Mouse (Mus musculus): Measurements from ENCODE around the gene Gm15130. TPM values are rescaled to one million over a fixed set of nuclear protein-coding genes. Genes with fewer than 3 reads are reported as not detected.

Gm15130 gene
- not detected in 2 replicates for polyA plus RNA-seq (2012; rRNA removed)

DNA sequence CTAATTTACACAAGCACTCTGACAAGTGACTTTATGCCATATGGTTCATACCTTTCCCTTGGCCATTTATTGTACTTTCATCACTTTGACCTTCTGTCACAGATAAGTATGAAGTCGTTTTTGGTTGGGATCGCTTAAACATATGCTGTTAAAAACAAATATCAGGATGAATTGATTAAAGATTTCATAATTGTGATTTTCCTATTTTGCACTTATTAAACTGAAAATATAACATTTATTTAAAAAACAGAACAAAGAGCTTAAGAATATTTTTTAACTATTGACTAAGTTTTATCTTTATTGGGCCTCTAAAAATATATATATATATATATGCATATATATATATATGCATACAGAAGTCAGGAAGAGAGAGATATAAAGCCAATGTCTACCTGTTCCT, at the start of gene Gm15130:
Gene Gm15130, minus strand, starts transcription at position 101 of the 400 bp plus-strand sequence.
- Histone ChIP-seq H3K27ac (ENCODE audit: insufficient read depth, low read length) (no peak within 1 kb of the TSS), H3K4me1 (ENCODE audit: control insufficient read depth, insufficient read depth, insufficient read length) (no peaks in the 10 kb centered on the region), H3K4me3 (ENCODE audit: extremely low read depth, insufficient read depth, insufficient read length) (no peak within 1 kb of the TSS), H3K36me3 (ENCODE audit: control insufficient read depth, insufficient read depth, low read length) (no peaks in the 10 kb centered on the region), H3K27me3 (ENCODE audit: control insufficient read depth, insufficient read depth, low read length) (no peaks in the 10 kb centered on the region)
- 73% methylated on average over 2 of the region's 2 CpGs for WGBS
- no peak for DNase-seq (ENCODE audit: low read depth in 1 of 2, low spot score in 2 of 2)
- TF ChIP-seq CTCF (IDR thresholded peaks at IDR 0.05; ENCODE audit: extremely low read depth, insufficient read depth, insufficient read length, insufficient replicate concordance) (no peak), POLR2A (IDR thresholded peaks at IDR 0.05; ENCODE audit: low read depth, low read length) (no peak)

DNA sequence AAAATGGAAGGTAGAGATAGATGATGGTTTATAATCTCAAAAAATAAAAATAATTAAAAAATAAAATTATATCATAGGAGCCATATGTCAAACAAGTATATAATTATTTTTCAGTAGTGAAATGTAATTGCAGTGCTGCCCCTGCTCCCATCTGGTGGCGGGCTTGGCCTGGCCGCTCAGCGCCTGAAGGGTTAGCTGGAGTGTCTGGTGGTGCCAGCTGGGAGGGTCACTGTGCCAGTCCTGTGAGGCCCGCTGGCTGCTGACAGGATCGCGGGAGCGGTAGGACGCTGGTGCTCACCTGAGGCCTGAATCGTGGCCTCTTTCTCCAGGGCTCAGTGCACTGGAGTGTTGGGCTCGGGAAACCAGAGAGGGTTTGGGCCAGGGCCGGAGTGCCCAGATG, 29.3 kb upstream of the Gm15130 start:
- Histone ChIP-seq H3K36me3 (ENCODE audit: control insufficient read depth, insufficient read depth, low read length) (no peaks in the 10 kb centered on the region), H3K27me3 (ENCODE audit: control insufficient read depth, insufficient read depth, low read length) (no peaks in the 10 kb centered on the region), H3K4me1 (ENCODE audit: control insufficient read depth, insufficient read depth, insufficient read length) (no peaks in the 10 kb centered on the region), H3K27ac (ENCODE audit: insufficient read depth, low read length) (no peak overlapping the region), H3K4me3 (ENCODE audit: extremely low read depth, insufficient read depth, insufficient read length) (no peak overlapping the region)
- no peak for DNase-seq (ENCODE audit: low read depth in 1 of 2, low spot score in 2 of 2)
- TF ChIP-seq CTCF (IDR thresholded peaks at IDR 0.05; ENCODE audit: extremely low read depth, insufficient read depth, insufficient read length, insufficient replicate concordance) (no peak), POLR2A (IDR thresholded peaks at IDR 0.05; ENCODE audit: low read depth, low read length) (no peak)
- WGBS: 93% methylated on average over 11 of the region's 11 CpGs

DNA sequence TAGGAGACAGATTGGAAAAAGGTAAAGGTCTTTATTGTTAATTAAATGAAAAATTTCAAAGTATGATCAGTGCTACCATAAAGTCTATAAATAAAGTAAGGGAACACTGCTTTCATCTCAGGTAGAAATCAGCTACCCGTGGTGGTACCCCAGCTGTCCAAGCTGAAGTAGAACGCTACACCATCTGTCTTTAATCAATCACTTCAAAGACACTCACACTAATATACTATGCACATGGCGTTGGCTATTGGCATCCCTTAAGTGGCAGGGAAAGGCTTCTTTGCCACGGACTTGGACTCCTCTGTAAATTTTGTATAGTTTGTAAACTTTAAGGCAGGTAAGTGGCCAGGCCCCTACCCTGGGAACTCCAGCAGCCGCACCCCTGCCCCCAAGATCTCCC, 17.0 kb downstream of the Gm15130 start:
- no peaks in the 10 kb centered on the region for H3K4me1 ChIP-seq (ENCODE audit: control insufficient read depth, insufficient read depth, insufficient read length)
- no peak overlapping the region for H3K4me3 ChIP-seq (ENCODE audit: extremely low read depth, insufficient read depth, insufficient read length)
- H3K27me3 ChIP-seq (ENCODE audit: control insufficient read depth, insufficient read depth, low read length): no peaks in the 10 kb centered on the region
- no peak overlapping the region for H3K27ac ChIP-seq (ENCODE audit: insufficient read depth, low read length)
- WGBS: 78% methylated on average over 5 of the region's 5 CpGs
- no peak for DNase-seq (ENCODE audit: low read depth in 1 of 2, low spot score in 2 of 2)
- H3K36me3 ChIP-seq (ENCODE audit: control insufficient read depth, insufficient read depth, low read length): no peaks in the 10 kb centered on the region
- TF ChIP-seq CTCF (IDR thresholded peaks at IDR 0.05; ENCODE audit: extremely low read depth, insufficient read depth, insufficient read length, insufficient replicate concordance) (no peak), POLR2A (IDR thresholded peaks at IDR 0.05; ENCODE audit: low read depth, low read length) (no peak)

DNA sequence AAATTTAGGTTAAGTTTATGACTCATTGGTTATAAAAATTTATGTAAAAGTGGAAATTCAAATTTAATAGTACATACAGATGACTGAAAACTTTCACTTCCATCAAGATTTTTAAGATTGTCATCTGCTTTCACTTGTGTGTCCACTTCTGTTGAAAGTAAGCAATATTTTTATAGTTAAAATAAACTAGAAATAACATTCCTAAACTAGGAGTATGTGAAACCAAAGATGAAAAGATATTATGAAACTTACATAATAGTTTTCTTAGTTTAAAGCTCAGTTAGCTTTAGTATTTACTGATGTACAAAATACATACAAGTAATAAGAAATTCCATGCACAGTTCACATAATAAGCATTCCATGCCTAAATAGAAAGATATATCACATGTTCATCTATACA, 46.9 kb downstream of the Gm15130 start, which contains the start of gene Gm13941:
Gene Gm13941, minus strand, starts transcription at position 101 of the 400 bp plus-strand sequence.
- no peaks in the 10 kb centered on the region for H3K27me3 ChIP-seq (ENCODE audit: control insufficient read depth, insufficient read depth, low read length)
- no peak for DNase-seq (ENCODE audit: low read depth in 1 of 2, low spot score in 2 of 2)
- H3K4me1 ChIP-seq (ENCODE audit: control insufficient read depth, insufficient read depth, insufficient read length): no peaks in the 10 kb centered on the region
- TF ChIP-seq POLR2A (IDR thresholded peaks at IDR 0.05; ENCODE audit: low read depth, low read length) (no peak), CTCF (IDR thresholded peaks at IDR 0.05; ENCODE audit: extremely low read depth, insufficient read depth, insufficient read length, insufficient replicate concordance) (no peak)
- no peak within 1 kb of the TSS for H3K4me3 ChIP-seq (ENCODE audit: extremely low read depth, insufficient read depth, insufficient read length)
- H3K27ac ChIP-seq (ENCODE audit: insufficient read depth, low read length): no peak within 1 kb of the TSS
- H3K36me3 ChIP-seq (ENCODE audit: control insufficient read depth, insufficient read depth, low read length): no peaks in the 10 kb centered on the region

Other genes with a start within 250 kb of the Gm15130 start
- not detected in 2 replicates for gene Ano3, start 202.0 kb downstream of the Gm15130 start, polyA plus RNA-seq (2012; rRNA removed)
- not detected in 2 replicates for gene Gm13941, start 47.0 kb downstream of the Gm15130 start, polyA plus RNA-seq (2012; rRNA removed)
- not detected in 2 replicates for gene 4930430A15Rik, start 76.7 kb upstream of the Gm15130 start, polyA plus RNA-seq (2012; rRNA removed)
- not detected in 2 replicates for gene Olfr1275, start 82.3 kb upstream of the Gm15130 start, polyA plus RNA-seq (2012; rRNA removed)
- not detected in 2 replicates for gene Olfr1276, start 101.6 kb upstream of the Gm15130 start, polyA plus RNA-seq (2012; rRNA removed)
- gene Olfr1277, start 121.2 kb upstream of the Gm15130 start, polyA plus RNA-seq (2012; rRNA removed): not detected in 2 replicates
- gene Olfr1278, start 137.2 kb upstream of the Gm15130 start, polyA plus RNA-seq (2012; rRNA removed): not detected in 2 replicates
- gene Olfr1279, start 147.7 kb upstream of the Gm15130 start, polyA plus RNA-seq (2012; rRNA removed): not detected in 2 replicates
- gene Olfr1280, start 161.1 kb upstream of the Gm15130 start, polyA plus RNA-seq (2012; rRNA removed): not detected in 2 replicates
- gene Olfr1281, start 173.6 kb upstream of the Gm15130 start, polyA plus RNA-seq (2012; rRNA removed): not detected in 2 replicates
- gene Olfr1282, start 183.1 kb upstream of the Gm15130 start, polyA plus RNA-seq (2012; rRNA removed): not detected in 2 replicates
- not detected in 2 replicates for gene Olfr1283, start 213.9 kb upstream of the Gm15130 start, polyA plus RNA-seq (2012; rRNA removed)
- not detected in 2 replicates for gene Olfr1284, start 222.6 kb upstream of the Gm15130 start, polyA plus RNA-seq (2012; rRNA removed)

Data from spleen, adult 2 months (tissue).